20 mouse cellular contexts compared by ENCODE assay signal in the genomic region with DNA sequence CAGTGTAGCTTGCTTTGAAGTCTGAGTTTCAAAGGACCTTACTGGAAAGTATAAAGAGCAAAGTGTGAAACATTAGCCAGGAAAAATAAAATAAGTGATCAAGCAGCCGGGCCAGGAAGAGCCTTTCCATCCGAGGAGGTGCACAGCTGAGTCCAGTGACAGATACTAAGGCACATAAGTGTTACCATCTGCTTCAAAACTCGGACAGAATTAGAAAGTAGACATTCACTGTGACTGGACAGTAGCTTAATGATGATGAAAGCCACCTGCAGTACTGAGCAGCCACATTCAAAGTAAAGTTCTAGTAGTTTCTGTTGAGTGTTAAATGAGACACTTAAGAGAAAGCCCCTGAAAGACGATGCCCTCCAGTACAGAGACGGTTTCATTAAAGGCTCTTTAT. TPM values are rescaled to one million over a fixed set of nuclear protein-coding genes. Genes with fewer than 3 reads are reported as not detected.
A peak's percentile ranks its signal among the peaks of the same experiment; 100 is the strongest.
DNase-seq lines count a peak whose midpoint lies in the region; ATAC-seq lines count a peak whose summit lies in the region.
"Had no signal": no experiment of that assay in that cellular context is flagged by ENCODE, and none has a peak within 500 bp of the region (broad histone marks: within the 10 kb centered on the region; RNA-seq: fewer than 3 reads in every experiment).

No protein-coding gene starts in this region.

- no peak overlapping the region for H3K9ac ChIP-seq in kidney, embryonic 14.5 days (ENCODE audit: low read depth, low read length)
- H3K9ac ChIP-seq in embryonic facial prominence, embryonic 14.5 days (ENCODE audit: low read depth, low read length): no peak overlapping the region
- H3K9ac ChIP-seq: heart, embryonic 12.5 days; hindbrain, embryonic 12.5 days; midbrain, embryonic 12.5 days had no signal

- intact Hi-C loops in left cerebral cortex, postnatal 25 days (cut with DNase I): no loop called here

- no peaks in the 10 kb centered on the region for H3K36me3 ChIP-seq in kidney, embryonic 14.5 days (ENCODE audit: control insufficient read depth, insufficient read depth, low read length)
- H3K36me3 ChIP-seq in embryonic facial prominence, embryonic 14.5 days (ENCODE audit: control insufficient read depth, insufficient read depth, low read length): no peaks in the 10 kb centered on the region
- H3K36me3 ChIP-seq: hindbrain, embryonic 12.5 days; midbrain, embryonic 12.5 days had no signal

- H3K4me2 ChIP-seq in kidney, embryonic 14.5 days (replicated peaks; ENCODE audit: low read depth, low read length): no peak overlapping the region
- H3K4me2 ChIP-seq in embryonic facial prominence, embryonic 14.5 days (ENCODE audit: low read depth, low read length): no peak overlapping the region
- H3K4me2 ChIP-seq: heart, embryonic 12.5 days; hindbrain, embryonic 12.5 days; midbrain, embryonic 12.5 days had no signal

- 0 out of 2 replicates have a peak, but pooled peaks cover 3% of the 10 kb centered on the region for H3K4me1 ChIP-seq in kidney, embryonic 14.5 days (ENCODE audit: control insufficient read depth, insufficient read depth, low read length)
- no peaks in the 10 kb centered on the region for H3K4me1 ChIP-seq in embryonic facial prominence, embryonic 14.5 days (ENCODE audit: control insufficient read depth, insufficient read depth, low read length)
- H3K4me1 ChIP-seq: forebrain, embryonic 10.5 days; heart, embryonic 12.5 days; hindbrain, embryonic 12.5 days; midbrain, embryonic 12.5 days had no signal

- no peaks in the 10 kb centered on the region for H3K27me3 ChIP-seq in kidney, embryonic 14.5 days (ENCODE audit: control insufficient read depth, insufficient read depth, low read length)
- H3K27me3 ChIP-seq in embryonic facial prominence, embryonic 14.5 days (replicated peaks; ENCODE audit: control insufficient read depth, insufficient read depth, low read length): no peaks in the 10 kb centered on the region
- H3K27me3 ChIP-seq: heart, embryonic 12.5 days; hindbrain, embryonic 12.5 days; midbrain, embryonic 12.5 days had no signal

- WGBS in kidney, embryonic 14.5 days: 28% methylated on average over 5 of the region's 5 CpGs
- 27% methylated on average over 5 of the region's 5 CpGs for WGBS in embryonic facial prominence, embryonic 14.5 days

- H3K27ac ChIP-seq in kidney, embryonic 14.5 days (ENCODE audit: low read depth, low read length): no peak overlapping the region
- no peak overlapping the region for H3K27ac ChIP-seq in embryonic facial prominence, embryonic 14.5 days (replicated peaks; ENCODE audit: low read depth, low read length)
- H3K27ac ChIP-seq: forebrain, embryonic 10.5 days; gastrocnemius, adult 2 months; hindbrain, embryonic 12.5 days; macrophage; midbrain, embryonic 12.5 days had no signal

- ATAC-seq in kidney, embryonic 14.5 days (ENCODE audit: low FRiP score, low TSS enrichment): peak; percentile 97
- no peak for ATAC-seq in embryonic facial prominence, embryonic 14.5 days (ENCODE audit: low read depth)
- ATAC-seq: inflammation-experienced regulatory T-cells, adult 6 months had no signal

- DNase-seq in kidney, adult 8-10 months: no peak
- peak; percentile 42 for DNase-seq in embryo, embryonic 10 days (ENCODE audit: low spot score)
- DNase-seq in embryonic facial prominence, embryonic 14.5 days (ENCODE audit: low spot score): peak; percentile 6
- DNase-seq in kidney, postnatal 4 days: peak; percentile 4 to 27
- DNase-seq in left cerebral cortex, postnatal 25 days (ENCODE audit: low spot score in 2 of 2): no peak
- DNase-seq in ovary, postnatal 14 days (ENCODE audit: low spot score): no peak
- DNase-seq: adrenal gland, postnatal 25 days; cerebellum, adult 18-20 months; gastrocnemius, adult 2 months; heart, adult 11 months; heart, postnatal 14 days; lung, adult 18-20 months; thymus, postnatal 25 days had no signal

- H3K4me3 ChIP-seq in kidney, embryonic 14.5 days (ENCODE audit: low read length): no peak overlapping the region
- H3K4me3 ChIP-seq in embryonic facial prominence, embryonic 14.5 days (ENCODE audit: low read depth, low read length): no peak overlapping the region
- H3K4me3 ChIP-seq: forebrain, embryonic 10.5 days; gastrocnemius, adult 2 months; heart, embryonic 12.5 days; hindbrain, embryonic 12.5 days; midbrain, embryonic 12.5 days had no signal

- H3K9me3 ChIP-seq in kidney, embryonic 14.5 days (ENCODE audit: control insufficient read depth, low read length): no peaks in the 10 kb centered on the region
- no peaks in the 10 kb centered on the region for H3K9me3 ChIP-seq in embryonic facial prominence, embryonic 14.5 days (ENCODE audit: control insufficient read depth, low read length)
- H3K9me3 ChIP-seq: forebrain, embryonic 10.5 days; heart, embryonic 12.5 days; hindbrain, embryonic 12.5 days; midbrain, embryonic 12.5 days had no signal

RNA-seq across cellular contexts. Expression of a gene that starts 29.7 kb away (rescaled TPM):
- polyA plus RNA-seq in kidney, embryonic 14.5 days (2014; fragmentation: Nextera tagmentation; extraction: Ambion mirVana): 85.6 and 123 TPM in 2 replicates
- polyA plus RNA-seq in embryonic facial prominence, embryonic 14.5 days (2014; fragmentation: Nextera tagmentation; extraction: Ambion mirVana): 74.9 and 75.2 TPM in 2 replicates
- 10 to 100 TPM; 49.6 to 54.7 TPM for total RNA-seq in left cerebral cortex, postnatal 25 days (2021)

RNA-seq across cellular contexts. Expression of a gene that starts 30.0 kb away (rescaled TPM):
- 15.7 and 21.6 TPM in 2 replicates for polyA plus RNA-seq in kidney, embryonic 14.5 days (2014; fragmentation: Nextera tagmentation; extraction: Ambion mirVana)
- polyA plus RNA-seq in embryonic facial prominence, embryonic 14.5 days (2014; fragmentation: Nextera tagmentation; extraction: Ambion mirVana): 14.1 and 15.8 TPM in 2 replicates
- 10 to 100 TPM; 29.4 to 30.8 TPM for total RNA-seq in left cerebral cortex, postnatal 25 days (2021)

Comparison
In these comparisons a context has a peak if more than half of its experiments do, and no peak if none do; other contexts are left out.
1. DNase-seq: peak in embryo, embryonic 10 days (single experiment), embryonic facial prominence, embryonic 14.5 days (single experiment) and kidney, postnatal 4 days (2 of 2); none in kidney, adult 8-10 months (0 of 2), left cerebral cortex, postnatal 25 days (0 of 2) and ovary, postnatal 14 days (single experiment).